Mouse (Mus musculus) olfactory bulb, adult 2 months (tissue): ENCODE measurements around the gene Whamm.

Experiments
- CTCF ChIP-seq: fragments of 200-500 bp; IDR thresholded peaks from 2 replicates; pipeline ENCODE4 v1.5.1; 2012; ENCODE audit warnings: low read depth, mild to moderate bottlenecking, low read length, moderate library complexity; ENCODE audit not compliant: insufficient read depth
- POLR2A ChIP-seq: fragments of 200-500 bp; IDR thresholded peaks from 2 replicates; pipeline ENCODE4 v1.6.1; 2012; ENCODE audit warnings: mild to moderate bottlenecking, low read depth, low read length, moderate library complexity; ENCODE audit not compliant: insufficient read depth

- TF ChIP-seq POLR2A (no peak), CTCF (no peak)
Observed at GRCm38 (mm10) chr7:81540999-81541398, 30.1 kb upstream of the Whamm start.
